Mouse (Mus musculus) heart, embryonic 16.5 days (tissue): ENCODE data around the gene Tsc1. TPM values are rescaled to one million over a fixed set of nuclear protein-coding genes. Genes with fewer than 3 reads are reported as not detected.
A peak's percentile ranks its signal among the peaks of the same experiment; 100 is the strongest.

Experiments
- ATAC-seq: fragments of 200-750 bp; cut with Nextera tagmentation; replicated peaks from 2 replicates; pipeline ENCODE4 v1.8.0; 2017; ENCODE audit warnings: moderate number of reproducible peaks; ENCODE audit not compliant: insufficient read depth, low FRiP score; ENCODE audit errors: extremely low read depth
- H3K27ac ChIP-seq: fragments of 300-500 bp; sonication (generic); 2 replicates; pipeline ENCODE4 v1.5.1; 2014; ENCODE audit warnings: mild to moderate bottlenecking, low read length, control low read depth, moderate library complexity
- H3K27me3 ChIP-seq: fragments of 300-500 bp; sonication (generic); 2 replicates; pipeline ENCODE4 v1.6.1; 2014; ENCODE audit warnings: low read length, mixed read lengths; ENCODE audit not compliant: control insufficient read depth, insufficient read depth
- H3K36me3 ChIP-seq: fragments of 300-500 bp; sonication (generic); 2 replicates; pipeline ENCODE4 v1.6.1; 2014; ENCODE audit not compliant: control insufficient read depth, insufficient read depth
- H3K4me1 ChIP-seq: fragments of 300-500 bp; sonication (generic); 2 replicates; pipeline ENCODE4 v1.6.1; 2014; ENCODE audit warnings: low read length, mixed read lengths; ENCODE audit not compliant: control insufficient read depth, insufficient read depth
- H3K4me2 ChIP-seq: fragments of 300-500 bp; sonication (generic); 2 replicates; pipeline ENCODE4 v1.6.1; 2014; ENCODE audit warnings: low read depth, mild to moderate bottlenecking, control low read depth, low read length
- H3K4me3 ChIP-seq: fragments of 300-500 bp; sonication (generic); 2 replicates; pipeline ENCODE4 v1.5.1; 2014; ENCODE audit warnings: mild to moderate bottlenecking, control low read depth, low read length
- H3K9ac ChIP-seq: fragments of 300-500 bp; sonication (generic); 2 replicates; pipeline ENCODE4 v1.6.1; 2014; ENCODE audit warnings: low read length, control low read depth
- H3K9me3 ChIP-seq: fragments of 300-500 bp; sonication (generic); replicated peaks from 2 replicates; pipeline ENCODE4 v1.6.1; 2016; ENCODE audit warnings: low read length; ENCODE audit not compliant: control insufficient read depth
- WGBS: fragments of 180-500 bp; shearing (Covaris S2); extraction: QIAGEN DNeasy Blood & Tissue Kit; methylation state at CpG from one replicate; pipeline ENCODE4 v1.1.7; 2014; 5-methylcytosine and 5-hydroxymethylcytosine counted together
- polyA plus RNA-seq: library from polyadenylated mRNA; unstranded; fragments of >200 nt; fragmentation: Nextera tagmentation; extraction: Ambion mirVana; gene quantifications from 2 replicates; pipeline ENCODE4 v1.2.1, GENCODE M21; 2015

The Tsc1 gene
- 16.7 and 17.5 TPM in 2 replicates for polyA plus RNA-seq

DNA sequence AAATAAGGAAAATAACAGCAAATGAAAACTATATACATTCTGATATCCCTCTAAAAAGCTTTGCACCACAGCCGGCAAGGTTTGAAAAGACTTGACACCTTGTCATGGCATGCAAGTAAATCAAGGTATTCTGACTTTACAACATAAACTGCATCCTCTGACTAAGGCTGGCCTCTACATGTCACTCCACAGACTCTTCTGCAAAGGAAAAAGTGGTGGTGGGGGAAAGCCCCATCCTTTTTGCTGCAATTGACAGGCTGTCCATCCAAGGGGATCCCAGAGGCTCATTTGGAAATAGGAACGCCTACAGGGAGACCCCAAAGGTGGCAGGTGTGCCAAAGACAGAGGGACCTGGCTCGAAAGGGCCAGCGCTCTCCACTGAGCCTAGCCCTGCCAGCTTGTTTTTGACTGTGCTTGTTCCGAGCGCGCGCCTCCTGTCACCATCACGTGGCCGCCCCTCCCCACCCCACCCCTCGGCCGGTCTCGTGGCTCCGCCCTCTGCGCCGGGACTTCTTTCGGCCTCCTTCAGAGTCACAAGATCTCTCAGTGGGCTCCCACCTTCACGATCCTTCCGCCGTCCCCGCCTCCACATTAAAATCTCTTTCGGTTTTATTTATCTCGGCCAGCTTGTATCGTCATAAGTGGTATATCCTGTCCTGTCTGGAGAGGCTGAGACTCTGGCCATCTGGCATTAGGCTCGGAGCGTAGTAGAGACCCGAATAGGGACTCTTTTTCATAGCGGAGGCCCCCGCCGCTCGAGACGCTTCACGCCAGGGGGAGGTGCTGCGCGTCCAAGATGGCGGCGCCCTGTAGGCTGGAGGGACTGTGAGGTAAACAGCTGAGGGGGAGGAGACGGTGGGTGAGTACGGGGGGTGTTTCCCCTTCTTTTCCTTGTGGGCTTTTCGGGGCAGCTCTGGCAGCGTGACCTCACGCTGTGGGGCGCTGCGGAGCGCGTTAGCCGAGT is at the start of gene Tsc1:
Gene Tsc1, plus strand, starts transcription at position 768 of the 964 bp plus-strand sequence.
- WGBS = 2% methylated on average over 42 of the region's 47 CpGs
- Histone ChIP-seq H3K4me2 (peak within 1 kb of the TSS; percentile 90), H3K27me3 (no peaks in the 10 kb centered on the region), H3K36me3 (no peaks in the 10 kb centered on the region), H3K4me3 (peak within 1 kb of the TSS; percentile 85), H3K4me1 (peaks cover 14% of the 10 kb centered on the region), H3K9ac (peak within 1 kb of the TSS; percentile 93), H3K9me3 (no peaks in the 10 kb centered on the region), H3K27ac (peak within 1 kb of the TSS; percentile 92)
- ATAC-seq = peak; percentile 95

DNA sequence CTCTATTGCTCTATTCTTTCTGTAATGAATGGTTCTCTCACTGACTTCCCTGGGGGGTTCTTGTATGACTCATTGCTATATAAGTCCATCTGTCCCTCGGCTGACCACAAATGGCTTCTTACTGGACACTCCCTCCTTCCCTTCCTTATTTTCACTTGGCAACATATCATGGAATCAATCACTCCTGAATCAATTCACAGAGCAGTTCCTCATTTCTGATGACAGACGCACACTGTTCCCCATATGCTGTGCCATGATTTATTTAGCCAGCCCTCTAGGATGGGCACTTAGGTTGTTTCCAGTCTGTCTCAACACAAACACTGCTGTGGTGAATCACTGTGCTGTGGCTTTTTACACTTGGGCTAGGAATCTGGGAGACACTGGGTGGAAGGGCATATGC is 49.5 kb upstream of the Tsc1 start:
- H3K9me3 ChIP-seq = no peaks in the 10 kb centered on the region
- WGBS = 61% methylated on average over 2 of the region's 2 CpGs

DNA sequence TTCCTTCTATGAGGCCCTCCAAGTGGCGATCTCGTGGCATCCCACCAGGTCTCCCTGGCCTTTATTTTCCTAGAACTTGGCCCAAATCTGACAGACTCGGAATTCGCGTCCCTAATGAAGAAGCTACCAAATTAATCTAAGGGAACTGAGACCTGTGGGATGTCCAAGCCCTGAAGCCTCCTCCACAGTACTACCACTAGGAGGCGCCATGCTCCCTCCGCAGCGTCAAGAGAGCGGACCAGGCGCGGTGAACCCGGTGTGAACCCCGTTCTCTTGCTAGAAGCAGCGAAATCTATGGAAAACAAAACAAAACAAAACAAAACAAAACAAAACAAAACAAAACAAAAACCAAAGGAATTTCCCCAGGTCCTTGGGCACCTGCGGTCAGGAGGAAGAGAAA is 48.2 kb upstream of the Tsc1 start:
- H3K4me2 ChIP-seq = peak overlapping the region; percentile 37; the same call in 1 of the 2 replicates
- H3K9ac ChIP-seq = no peak overlapping the region
- no peak for ATAC-seq
- no peaks in the 10 kb centered on the region for H3K36me3 ChIP-seq
- H3K4me1 ChIP-seq = no peaks in the 10 kb centered on the region
- H3K9me3 ChIP-seq = no peaks in the 10 kb centered on the region
- 5% methylated on average over 15 of the region's 15 CpGs for WGBS
- no peak overlapping the region for H3K4me3 ChIP-seq
- no peaks in the 10 kb centered on the region for H3K27me3 ChIP-seq
- H3K27ac ChIP-seq = no peak overlapping the region

More for the DNA sequence above, 49.5 kb upstream of the Tsc1 start:
- no peak overlapping the region for H3K4me3 ChIP-seq
- no peak for ATAC-seq
- H3K4me2 ChIP-seq = no peak overlapping the region
- H3K9ac ChIP-seq = no peak overlapping the region
- H3K36me3 ChIP-seq = no peaks in the 10 kb centered on the region
- H3K4me1 ChIP-seq = no peaks in the 10 kb centered on the region
- no peak overlapping the region for H3K27ac ChIP-seq
- no peaks in the 10 kb centered on the region for H3K27me3 ChIP-seq

DNA sequence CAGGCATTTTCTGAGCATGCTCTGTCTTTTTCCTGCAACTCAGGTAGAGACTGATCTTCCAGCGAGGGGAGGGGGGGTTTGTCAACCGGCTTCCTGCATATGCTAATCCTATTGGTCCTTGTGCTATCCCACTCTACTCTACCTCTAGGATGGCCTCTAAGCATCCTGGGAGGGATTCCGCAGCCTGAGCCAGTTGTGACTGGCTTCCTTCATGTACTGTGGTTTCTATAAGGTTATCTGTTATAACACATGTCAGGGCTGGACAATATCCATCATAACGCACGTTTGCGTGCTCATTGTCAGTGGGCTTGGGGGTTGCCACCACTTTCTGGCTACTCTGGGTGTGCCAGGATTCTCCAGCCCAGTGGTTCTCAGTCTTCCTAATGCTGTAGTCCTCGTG is 45.0 kb upstream of the Tsc1 start:
- Histone ChIP-seq H3K27ac (no peak overlapping the region), H3K4me2 (no peak overlapping the region), H3K4me1 (peaks cover 10% of the 10 kb centered on the region), H3K4me3 (no peak overlapping the region), H3K27me3 (no peaks in the 10 kb centered on the region), H3K36me3 (no peaks in the 10 kb centered on the region), H3K9ac (no peak overlapping the region), H3K9me3 (no peaks in the 10 kb centered on the region)
- no peak for ATAC-seq
- WGBS = 70% methylated on average over 7 of the region's 7 CpGs

DNA sequence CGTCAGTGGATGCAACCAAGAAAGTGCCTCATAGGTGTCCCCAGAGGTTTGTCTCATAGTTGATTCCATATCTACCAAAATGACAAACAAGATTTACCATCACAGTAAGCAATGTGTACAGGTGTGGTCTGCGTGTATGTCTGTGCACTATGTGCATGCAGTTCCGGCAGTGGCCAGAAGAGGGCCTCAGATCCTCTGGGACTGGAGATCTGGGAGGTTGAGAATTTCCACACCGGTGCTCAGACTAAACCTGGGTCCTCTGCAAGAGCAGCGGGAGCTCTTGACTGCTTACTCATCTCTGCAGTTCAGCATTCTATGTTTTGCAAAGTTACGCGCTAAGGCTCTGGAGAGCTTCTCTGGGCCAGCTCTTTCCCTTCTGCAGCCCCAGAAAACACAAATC is 44.0 kb upstream of the Tsc1 start:
- WGBS = 92% methylated on average over 7 of the region's 7 CpGs
- Histone ChIP-seq H3K9ac (no peak overlapping the region), H3K9me3 (no peaks in the 10 kb centered on the region), H3K27me3 (no peaks in the 10 kb centered on the region), H3K4me3 (no peak overlapping the region), H3K36me3 (no peaks in the 10 kb centered on the region), H3K4me2 (no peak overlapping the region), H3K4me1 (peaks cover 13% of the 10 kb centered on the region), H3K27ac (no peak overlapping the region)
- no peak for ATAC-seq

DNA sequence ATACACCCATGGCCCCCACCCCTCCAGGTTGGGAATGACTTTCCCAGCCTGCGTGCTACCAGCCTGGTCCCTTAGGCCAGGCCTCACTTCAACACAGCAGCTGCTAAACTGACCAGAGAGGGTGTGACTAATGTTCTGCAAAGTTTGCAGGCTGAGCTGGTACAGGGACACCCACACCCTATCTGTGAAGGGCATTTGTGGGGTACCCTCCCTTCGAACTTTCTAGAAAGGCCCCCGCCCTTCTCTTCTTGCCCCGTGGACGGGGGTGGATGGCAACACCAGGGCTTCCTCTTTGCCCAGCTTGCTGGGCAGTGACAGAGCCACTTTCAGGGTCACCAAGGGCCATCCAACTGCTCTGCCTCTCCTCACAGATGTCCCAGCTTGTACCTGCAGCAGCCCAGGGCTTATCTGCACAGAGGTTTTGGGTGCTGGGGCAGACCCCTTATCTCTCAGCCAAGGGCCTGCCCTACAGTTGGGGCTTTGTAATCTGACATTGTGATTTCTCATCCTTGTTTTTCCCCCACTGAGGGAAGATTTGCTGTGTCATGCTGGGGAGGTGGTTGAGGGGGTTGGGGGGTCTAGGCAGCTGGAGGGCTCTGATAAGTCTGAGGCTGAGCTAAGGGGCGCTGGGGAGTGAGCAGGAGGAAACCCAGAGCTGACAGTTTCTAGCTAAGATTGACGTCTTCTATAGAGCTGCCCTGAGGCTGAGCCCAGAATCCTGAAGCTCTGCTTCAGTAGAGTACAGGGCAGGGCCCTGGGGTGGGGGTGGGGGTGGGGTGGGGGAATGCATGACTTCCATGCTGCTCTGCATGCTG is 43.1 kb upstream of the Tsc1 start:
- Histone ChIP-seq H3K4me1 (peaks cover 17% of the 10 kb centered on the region), H3K9me3 (no peaks in the 10 kb centered on the region), H3K36me3 (no peaks in the 10 kb centered on the region), H3K27ac (no peak overlapping the region), H3K4me2 (no peak overlapping the region), H3K27me3 (no peaks in the 10 kb centered on the region), H3K4me3 (no peak overlapping the region), H3K9ac (no peak overlapping the region)
- ATAC-seq = no peak
- WGBS = 68% methylated on average over 7 of the region's 7 CpGs

DNA sequence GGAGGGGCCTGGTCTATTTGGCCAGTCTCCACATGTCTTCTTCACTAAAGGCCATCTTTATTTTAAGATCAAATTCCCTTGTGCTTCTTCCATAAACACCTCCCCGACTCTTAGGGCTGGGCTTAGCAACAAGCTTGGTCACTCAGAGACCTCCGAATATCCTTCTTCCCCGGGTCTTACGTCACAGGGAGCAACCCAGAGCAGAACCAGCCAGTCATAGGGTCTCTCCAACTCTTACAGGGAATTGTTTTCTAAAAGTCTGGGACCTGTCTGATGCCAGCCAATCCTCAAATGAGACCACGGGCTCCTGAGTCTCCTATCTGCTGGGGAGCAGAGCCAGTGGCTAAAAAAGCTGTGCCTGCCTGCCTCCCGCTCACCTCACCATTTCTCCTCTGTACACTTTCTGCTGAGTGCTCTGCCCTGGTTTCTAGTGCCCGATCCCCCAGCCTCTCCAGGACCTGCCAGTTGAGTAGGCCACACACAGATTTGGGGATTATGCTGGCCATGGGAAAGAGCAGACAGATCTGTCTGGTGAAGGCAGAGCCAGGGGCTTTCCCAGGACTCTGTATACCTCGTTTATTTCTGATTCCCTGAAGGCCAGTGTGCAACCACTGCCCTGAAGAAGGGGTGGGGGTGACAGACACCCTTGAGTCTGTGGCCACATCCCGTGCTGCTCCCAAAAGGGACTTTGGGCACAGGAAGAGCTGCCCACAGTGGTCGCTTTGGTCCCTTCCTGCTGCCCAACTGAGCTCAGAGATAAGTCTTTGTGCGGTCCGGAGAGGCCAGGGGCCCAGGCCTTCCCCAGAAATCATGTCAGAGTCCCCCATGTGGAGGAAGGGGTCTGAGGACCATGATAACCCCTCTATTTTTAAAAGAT is 42.1 kb upstream of the Tsc1 start:
- Histone ChIP-seq H3K27ac (no peak overlapping the region), H3K36me3 (no peaks in the 10 kb centered on the region), H3K9me3 (no peaks in the 10 kb centered on the region), H3K9ac (no peak overlapping the region), H3K27me3 (no peaks in the 10 kb centered on the region), H3K4me1 (peaks cover 17% of the 10 kb centered on the region), H3K4me2 (no peak overlapping the region), H3K4me3 (no peak overlapping the region)
- ATAC-seq = no peak
- 44% methylated on average over 12 of the region's 12 CpGs for WGBS

DNA sequence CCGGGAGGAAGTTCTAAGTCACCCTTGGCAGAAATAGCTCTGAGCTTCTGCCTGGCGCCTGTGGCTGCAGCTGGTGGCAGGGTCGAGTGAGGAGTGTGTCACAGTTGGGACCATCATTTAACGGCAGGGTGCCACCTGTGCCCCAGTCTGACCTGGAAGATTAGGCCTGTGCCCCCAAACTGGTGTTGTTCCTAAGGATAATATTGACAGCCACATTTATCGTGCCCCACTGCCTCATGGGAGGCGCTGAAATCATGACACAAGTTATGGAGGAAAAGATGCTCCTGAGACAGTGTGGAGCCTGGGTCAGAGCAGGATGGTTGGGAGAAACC is 41.5 kb upstream of the Tsc1 start:
- WGBS = 43% methylated on average over 6 of the region's 6 CpGs
- no peak for ATAC-seq
- Histone ChIP-seq H3K27ac (no peak overlapping the region), H3K4me2 (no peak overlapping the region), H3K4me1 (peaks cover 17% of the 10 kb centered on the region), H3K9ac (no peak overlapping the region), H3K36me3 (no peaks in the 10 kb centered on the region), H3K27me3 (no peaks in the 10 kb centered on the region), H3K4me3 (no peak overlapping the region), H3K9me3 (no peaks in the 10 kb centered on the region)
